Mouse (Mus musculus) CH12.LX (cell line): ENCODE measurements around the gene Ahnak. TPM values are rescaled to one million over a fixed set of nuclear protein-coding genes. Genes with fewer than 3 reads are reported as not detected.

Experiments used
- DNase-seq: peaks from one replicate; pipeline ENCODE4 v3.0.0-alpha.2; 2013; ENCODE audit errors: extremely low read depth
- H3K27ac ChIP-seq: 2 replicates; pipeline ENCODE4 v1.5.1; 2012; ENCODE audit warnings: low read depth, mild to moderate bottlenecking, control low read depth, moderate library complexity; ENCODE audit not compliant: insufficient read depth
- H3K27me3 ChIP-seq: replicated peaks from 2 replicates; pipeline ENCODE3; 2012; ENCODE audit warnings: inconsistent platforms
- H3K36me3 ChIP-seq, 2 experiments: replicated peaks in 1 of 2; 2 replicates each; pipeline versions ENCODE3 to v1.6.1; 2012; ENCODE audit warnings: inconsistent platforms in 1 of 2, low read length in 1 of 2, mild to moderate bottlenecking in 1 of 2, mixed read lengths in 1 of 2, moderate library complexity in 1 of 2; ENCODE audit not compliant: control insufficient read depth in 1 of 2, insufficient read depth in 1 of 2
- H3K4me1 ChIP-seq, 2 experiments: 2 replicates each; pipeline ENCODE4 v1.6.1; 2012; ENCODE audit warnings: inconsistent platforms in 1 of 2, moderate library complexity in 1 of 2; ENCODE audit not compliant: insufficient read depth in 2 of 2, control insufficient read depth in 1 of 2
- H3K4me2 ChIP-seq: 2 replicates; pipeline ENCODE4 v1.6.1; 2012; ENCODE audit warnings: low read depth, mild to moderate bottlenecking, control low read depth; ENCODE audit not compliant: poor library complexity, insufficient read depth, severe bottlenecking
- H3K4me3 ChIP-seq, 3 experiments: fragments of 150-350 bp in 1 of 3; sonication (generic) in 1 of 3; replicated peaks in 1 of 3; 2 replicates each; pipeline versions ENCODE3 to v1.5.1; 2011 to 2012; ENCODE audit warnings: low read depth in 2 of 3, low read length in 2 of 3, mild to moderate bottlenecking in 2 of 3, moderate library complexity in 2 of 3, control low read depth in 1 of 3, improper control_type of control experiment in 1 of 3, inconsistent platforms in 1 of 3, mixed read lengths in 1 of 3; ENCODE audit not compliant: poor library complexity in 1 of 3
- H3K79me2 ChIP-seq: replicated peaks from 2 replicates; pipeline ENCODE4 v1.6.1; 2012; ENCODE audit warnings: mild to moderate bottlenecking, moderate library complexity; ENCODE audit not compliant: control insufficient read depth, poor library complexity, insufficient read depth, severe bottlenecking; ENCODE audit errors: extremely low read depth
- H3K9ac ChIP-seq: 2 replicates; pipeline ENCODE4 v1.6.1; 2012; ENCODE audit warnings: low read depth, mild to moderate bottlenecking, control low read depth, moderate library complexity; ENCODE audit not compliant: insufficient read depth
- H3K9me3 ChIP-seq: replicated peaks from 2 replicates; pipeline ENCODE3; 2012; ENCODE audit warnings: low read length, inconsistent platforms, mixed read lengths
- BHLHE40 ChIP-seq: IDR thresholded peaks from 2 replicates; pipeline ENCODE4 v1.6.1; 2011; ENCODE audit warnings: mild to moderate bottlenecking, low read depth, low read length, improper control_type of control experiment
- CHD1 ChIP-seq: IDR thresholded peaks from 2 replicates; pipeline ENCODE4 v1.6.1; 2012; ENCODE audit warnings: low read depth, low read length, improper control_type of control experiment, inconsistent platforms
- CHD2 ChIP-seq: IDR thresholded peaks from 2 replicates; pipeline ENCODE4 v1.6.1; 2011; ENCODE audit warnings: low read length, improper control_type of control experiment
- CTCF ChIP-seq, 2 experiments: IDR thresholded peaks in 1 of 2; conservative IDR thresholded peaks in 1 of 2; 2 replicates each; pipeline ENCODE4 v1.5.1; 2011 to 2012; ENCODE audit warnings: low read depth in 2 of 2, low read length in 2 of 2, improper control_type of control experiment in 1 of 2, inconsistent platforms in 1 of 2, mild to moderate bottlenecking in 1 of 2, moderate library complexity in 1 of 2
- E2F4 ChIP-seq: IDR thresholded peaks from 2 replicates; pipeline ENCODE4 v1.6.1; 2011; ENCODE audit warnings: low read depth, low read length, improper control_type of control experiment; ENCODE audit not compliant: insufficient replicate concordance
- ELF1 ChIP-seq: IDR thresholded peaks from 2 replicates; pipeline ENCODE4 v1.6.1; 2014; ENCODE audit warnings: low read depth, mild to moderate bottlenecking, inconsistent platforms, low read length, improper control_type of control experiment
- EP300 ChIP-seq: IDR thresholded peaks from 2 replicates; pipeline ENCODE4 v1.6.1; 2011; ENCODE audit warnings: low read length, improper control_type of control experiment
- ETS1 ChIP-seq: conservative IDR thresholded peaks from 2 replicates; pipeline ENCODE4 v1.6.1; 2012; ENCODE audit warnings: low read depth, mild to moderate bottlenecking, inconsistent platforms, low read length, improper control_type of control experiment, moderate library complexity
- GABPA ChIP-seq: IDR thresholded peaks from 2 replicates; pipeline ENCODE4 v1.6.1; 2012; ENCODE audit warnings: low read depth, low read length, improper control_type of control experiment, inconsistent platforms; ENCODE audit not compliant: insufficient replicate concordance
- HCFC1 ChIP-seq: IDR thresholded peaks from 2 replicates; pipeline ENCODE4 v1.6.1; 2012; ENCODE audit warnings: low read depth, mild to moderate bottlenecking, inconsistent platforms, low read length, improper control_type of control experiment
- IRF4 ChIP-seq: IDR thresholded peaks from 2 replicates; pipeline ENCODE4 v1.6.1; 2014; ENCODE audit warnings: low read depth, mild to moderate bottlenecking, inconsistent platforms, low read length, improper control_type of control experiment
- JUN ChIP-seq: IDR thresholded peaks from 2 replicates; pipeline ENCODE4 v1.6.1; 2011; ENCODE audit warnings: low read depth, mild to moderate bottlenecking, low read length, improper control_type of control experiment, moderate library complexity; ENCODE audit not compliant: insufficient read depth
- JUND ChIP-seq: conservative IDR thresholded peaks from 2 replicates; pipeline ENCODE4 v1.6.1; 2011; ENCODE audit warnings: low read depth, low read length, improper control_type of control experiment
- KAT2A ChIP-seq: IDR thresholded peaks from 2 replicates; pipeline ENCODE4 v1.6.1; 2012; ENCODE audit warnings: low read length, improper control_type of control experiment, inconsistent platforms; ENCODE audit not compliant: insufficient replicate concordance
- MAFK ChIP-seq: IDR thresholded peaks from 2 replicates; pipeline ENCODE4 v1.6.1; 2011; ENCODE audit warnings: low read length, improper control_type of control experiment; ENCODE audit not compliant: insufficient replicate concordance
- MAX ChIP-seq: IDR thresholded peaks from 2 replicates; pipeline ENCODE4 v1.6.1; 2011; ENCODE audit warnings: low read length, improper control_type of control experiment
- MAZ ChIP-seq: IDR thresholded peaks from 2 replicates; pipeline ENCODE4 v1.6.1; 2012; ENCODE audit warnings: low read depth, mild to moderate bottlenecking, inconsistent platforms, low read length, improper control_type of control experiment, moderate library complexity
- MEF2A ChIP-seq: IDR thresholded peaks from 2 replicates; pipeline ENCODE4 v1.6.1; 2014; ENCODE audit warnings: low read depth, mild to moderate bottlenecking, inconsistent platforms, low read length, improper control_type of control experiment, borderline replicate concordance
- MXI1 ChIP-seq: IDR thresholded peaks from 2 replicates; pipeline ENCODE4 v1.6.1; 2011; ENCODE audit warnings: mild to moderate bottlenecking, low read depth, low read length, improper control_type of control experiment
- MYC ChIP-seq: IDR thresholded peaks from 2 replicates; pipeline ENCODE4 v1.6.1; 2011; ENCODE audit warnings: low read depth, mild to moderate bottlenecking, improper control_type of control experiment, low read length
- NELFE ChIP-seq: IDR thresholded peaks from 2 replicates; pipeline ENCODE4 v1.6.1; 2011; ENCODE audit warnings: low read depth, low read length, improper control_type of control experiment
- NRF1 ChIP-seq: IDR thresholded peaks from 2 replicates; pipeline ENCODE4 v1.6.1; 2014; ENCODE audit warnings: low read depth, mild to moderate bottlenecking, inconsistent platforms, low read length, improper control_type of control experiment, moderate library complexity
- POLR2A ChIP-seq: IDR thresholded peaks from 2 replicates; pipeline ENCODE4 v1.6.1; 2011; ENCODE audit warnings: low read depth, mild to moderate bottlenecking, improper control_type of control experiment, low read length
- RAD21 ChIP-seq: IDR thresholded peaks from 2 replicates; pipeline ENCODE4 v1.6.1; 2011; ENCODE audit warnings: low read depth, mild to moderate bottlenecking, low read length, improper control_type of control experiment, moderate library complexity
- RCOR1 ChIP-seq: conservative IDR thresholded peaks from 2 replicates; pipeline ENCODE4 v1.6.1; 2012; ENCODE audit warnings: low read depth, mild to moderate bottlenecking, inconsistent platforms, low read length, improper control_type of control experiment
- SIN3A ChIP-seq: IDR thresholded peaks from 2 replicates; pipeline ENCODE4 v1.6.1; 2012; ENCODE audit warnings: low read length, improper control_type of control experiment, inconsistent platforms
- SMC3 ChIP-seq: IDR thresholded peaks from 2 replicates; pipeline ENCODE4 v1.6.1; 2011; ENCODE audit warnings: low read depth, low read length, improper control_type of control experiment
- TBP ChIP-seq: conservative IDR thresholded peaks from 2 replicates; pipeline ENCODE4 v1.6.1; 2011; ENCODE audit warnings: low read depth, low read length, improper control_type of control experiment
- TCF12 ChIP-seq: IDR thresholded peaks from 2 replicates; pipeline ENCODE4 v1.6.1; 2014; ENCODE audit warnings: low read depth, mild to moderate bottlenecking, inconsistent platforms, low read length, improper control_type of control experiment
- UBTF ChIP-seq: IDR thresholded peaks from 2 replicates; pipeline ENCODE4 v1.6.1; 2012; ENCODE audit warnings: low read depth, mild to moderate bottlenecking, inconsistent platforms, low read length, improper control_type of control experiment, moderate library complexity
- USF2 ChIP-seq: conservative IDR thresholded peaks from 2 replicates; pipeline ENCODE4 v1.6.1; 2011; ENCODE audit warnings: low read depth, low read length, improper control_type of control experiment
- ZC3H11A ChIP-seq: IDR thresholded peaks from 2 replicates; pipeline ENCODE4 v1.6.1; 2012; ENCODE audit warnings: low read depth, mild to moderate bottlenecking, inconsistent platforms, low read length, improper control_type of control experiment
- ZMIZ1 ChIP-seq: IDR thresholded peaks from 2 replicates; pipeline ENCODE4 v1.6.1; 2012; ENCODE audit warnings: low read depth, mild to moderate bottlenecking, inconsistent platforms, low read length, improper control_type of control experiment
- ZNF384 ChIP-seq: IDR thresholded peaks from 2 replicates; pipeline ENCODE4 v1.6.1; 2012; ENCODE audit warnings: low read depth, low read length, improper control_type of control experiment, inconsistent platforms
- dilution Hi-C: fragments of 300-500 bp; cut with MboI; formaldehyde crosslinking; loops from 2 replicates; pipeline ENCODE4 v1.14.3; 2020; ENCODE audit warnings: low sequenced_read_pairs; ENCODE audit not compliant: extremely low pct_unique_long_range_greater_than_20kb, extremely low pct_ligation_motif_present
- in situ Hi-C: fragments of 300-500 bp; cut with MboI; formaldehyde crosslinking; loops from 3 replicates; pipeline ENCODE4 v1.14.3; 2019; ENCODE audit warnings: low sequenced_read_pairs, low pct_ligation_motif_present, low pct_unique_long_range_greater_than_20kb, mixed read lengths
- polyA plus RNA-seq: library from polyadenylated mRNA; unstranded; fragments of >175 nt; gene quantifications from 2 replicates; pipeline ENCODE4 v1.2.1, GENCODE M21; 2012; ENCODE audit warnings: low read depth; ENCODE audit not compliant: insufficient read length
- total RNA-seq, 2 experiments: library from RNA; depleted of rRNA; stranded (reverse); fragments of 300-350 nt in 1 of 2; fragments of >200 nt in 1 of 2; gene quantifications; 2 replicates each; pipeline ENCODE4 v1.2.3; 2012 to 2014

Ahnak gene
- total and polyA plus RNA-seq, 3 experiments, result 1.7 to 21.7 (median 1.8) TPM

DNA sequence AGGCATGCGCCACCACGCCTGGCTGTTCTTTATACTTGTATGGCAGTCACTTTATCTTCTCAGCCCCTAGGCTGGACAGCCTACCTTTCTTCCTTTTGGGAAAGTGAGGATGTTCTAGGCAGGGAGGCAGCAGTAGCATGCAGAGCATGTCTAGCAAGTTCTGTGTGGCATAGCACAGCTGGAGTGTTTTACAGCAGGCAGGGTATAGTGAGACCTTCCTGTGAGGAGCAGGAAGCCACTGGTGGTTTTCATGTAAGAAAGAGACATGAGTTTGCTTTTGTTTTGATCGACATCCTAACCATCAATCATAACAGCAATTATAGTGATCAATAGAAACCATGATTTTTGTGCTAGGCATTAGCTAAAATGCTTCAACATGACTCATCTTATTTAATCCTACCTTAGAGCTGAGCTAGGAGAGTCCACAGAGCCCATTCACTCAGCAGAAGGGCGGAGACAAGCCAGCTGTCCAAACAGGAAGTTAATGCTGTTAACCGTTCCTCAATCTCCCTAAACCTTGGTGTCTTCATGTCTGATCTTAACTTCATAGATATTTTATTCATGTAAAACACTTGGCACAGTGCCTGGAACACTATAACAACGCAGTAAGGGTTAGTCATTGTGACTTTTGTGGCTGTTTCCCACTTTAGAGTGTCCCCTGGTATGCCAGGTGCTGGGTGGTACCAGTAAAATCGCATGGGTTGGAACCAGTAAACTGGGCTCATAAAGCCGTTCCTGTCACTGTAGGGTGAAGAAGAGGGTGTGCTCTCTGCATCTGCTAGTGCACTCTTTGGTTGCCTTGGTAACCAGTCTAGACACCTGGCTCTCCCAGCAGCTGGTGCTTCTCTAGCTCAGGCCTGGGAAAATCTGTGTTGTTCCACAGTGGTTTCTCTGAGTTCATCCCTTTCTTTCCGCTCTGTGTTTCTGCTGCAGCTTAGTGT is 76.8 kb downstream of the Ahnak start (continued):
- TF ChIP-seq ZNF384, result no peak
- peak; percentile 79 for TF ChIP-seq MXI1
- TF ChIP-seq CHD1, result no peak
- no peak for TF ChIP-seq JUN
- TF ChIP-seq POLR2A, result no peak
- TF ChIP-seq NELFE, result no peak
- no peak for TF ChIP-seq BHLHE40
- peak; percentile 66; the same call in 1 of the 2 replicates for TF ChIP-seq SIN3A
- no peak for TF ChIP-seq USF2
- no peak for TF ChIP-seq CHD2
- TF ChIP-seq KAT2A, result no peak
- no peak for TF ChIP-seq ZMIZ1
- peak; percentile 71 for TF ChIP-seq EP300
- no peak for TF ChIP-seq HCFC1
- no peak for TF ChIP-seq E2F4
- no peak for TF ChIP-seq RCOR1
- no peak for TF ChIP-seq UBTF
- TF ChIP-seq IRF4, result peak; percentile 50; the same call in 1 of the 2 replicates

DNA sequence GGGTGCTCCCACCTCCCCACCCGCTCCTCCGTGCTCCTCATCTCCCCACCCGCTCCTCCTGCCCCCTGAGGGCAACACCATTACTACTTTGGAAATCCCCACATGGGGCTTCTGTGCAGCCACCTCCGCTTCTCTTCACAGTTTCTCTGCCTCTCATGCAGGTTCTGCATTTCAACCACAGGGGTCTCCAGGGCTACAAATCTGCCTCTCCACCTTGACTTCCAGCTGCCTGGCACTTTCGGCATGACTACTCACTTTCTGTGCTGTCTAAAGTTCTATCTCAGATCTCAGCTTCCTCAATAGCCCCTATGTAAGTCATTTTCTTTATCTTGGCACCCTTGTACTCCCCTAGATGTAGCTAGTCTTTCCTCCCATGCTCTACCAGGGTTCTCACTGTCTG is 78.2 kb downstream of the Ahnak start:
- in situ Hi-C loops (no loop called here), dilution Hi-C loops (no loop called here)
- Histone ChIP-seq H3K4me3 (peak overlapping the region; percentile 7 to 26 (median 14)), H3K4me2 (peak overlapping the region; percentile 75), H3K79me2 (no peaks in the 10 kb centered on the region), H3K4me1 (peaks cover 45 to 81% of the 10 kb centered on the region in 2 experiments), H3K27ac (peak overlapping the region; percentile 99), H3K9ac (peak overlapping the region; percentile 53; the same call in 1 of the 2 replicates), H3K9me3 (no peaks in the 10 kb centered on the region), H3K27me3 (no peaks in the 10 kb centered on the region), H3K36me3 (no peaks in the 10 kb centered on the region)
- DNase-seq, result peak; percentile 96
- TF ChIP-seq SMC3, result peak; percentile 48
- peak; percentile 74 for TF ChIP-seq MEF2A
- peak; percentile 33 for TF ChIP-seq RAD21
- peak; percentile 95 for TF ChIP-seq IRF4
- peak; percentile 83; the same call in 1 of the 2 replicates for TF ChIP-seq CHD1
- TF ChIP-seq BHLHE40, result 0 out of 2 replicates have a peak, but pooled peaks have one; percentile 11
- TF ChIP-seq NELFE, result 0 out of 2 replicates have a peak, but pooled peaks have one; percentile 26
- no peak for TF ChIP-seq KAT2A
- TF ChIP-seq TBP, result 0 out of 2 replicates have a peak, but pooled peaks have one; percentile 38
- peak; percentile 80; the same call in 1 of the 2 replicates for TF ChIP-seq MXI1
- TF ChIP-seq HCFC1, result peak; percentile 50
- no peak for TF ChIP-seq ZC3H11A
- TF ChIP-seq SIN3A, result peak; percentile 89; the same call in 1 of the 2 replicates
- TF ChIP-seq MAX, result peak; percentile 47; the same call in 1 of the 2 replicates
- peak; percentile 76 for TF ChIP-seq MYC
- TF ChIP-seq POLR2A, result no peak
- TF ChIP-seq ETS1, result peak; percentile 81
- peak; percentile 70 for TF ChIP-seq ELF1
- TF ChIP-seq NRF1, result no peak
- TF ChIP-seq CHD2, result peak; percentile 69
- peak; percentile 83 for TF ChIP-seq JUND
- no peak for TF ChIP-seq GABPA
- TF ChIP-seq TCF12, result peak; percentile 96
- peak; percentile 81; the same call in 1 of the 2 replicates for TF ChIP-seq MAFK
- TF ChIP-seq CTCF (conservative IDR thresholded peaks at IDR 0.05 in 1 of 2, IDR thresholded peaks at IDR 0.05 in 1 of 2; ENCODE audit: low read depth in 2 of 2, low read length in 2 of 2), result peak in 1 of 2 experiments; percentile 55; a peak in 2 of 4 replicates
- peak; percentile 92 for TF ChIP-seq MAZ
